Comparison of ENCODE assay signal across 13 mouse cellular contexts in genomic region chr7:117106691-117107191, GRCm38 (mm10).
DNase-seq lines count a peak whose midpoint lies in the region; ATAC-seq lines count a peak whose summit lies in the region.
"Had no signal": no experiment of that assay in that cellular context is flagged by ENCODE, and none has a peak within 500 bp of the region (broad histone marks: within the 10 kb centered on the region; RNA-seq: fewer than 3 reads in every experiment).

No protein-coding gene starts in this region.

- DNase-seq in frontal cortex, postnatal 36 days (ENCODE audit: low spot score in 2 of 2) = peak; percentile 72 to 81
- DNase-seq in left cerebral cortex, adult 18-20 months (ENCODE audit: low spot score in 2 of 2) = peak; percentile 48 to 71
- peak; percentile 80 for DNase-seq in right cerebral cortex, postnatal 25 days
- no peak for DNase-seq in embryo, embryonic 9.5 days (ENCODE audit: extremely low spot score)
- no peak for DNase-seq in cerebellum, postnatal 25 days
- no peak for DNase-seq in adrenal gland, postnatal 4 days (ENCODE audit: low spot score in 2 of 2)
- DNase-seq: cerebellum, postnatal 10 days; gastrocnemius, adult 2 months; heart, postnatal 36 days; kidney, postnatal 25 days had no signal

- H3K4me2 ChIP-seq in embryonic facial prominence, embryonic 15.5 days (replicated peaks) = no peak overlapping the region
- H3K4me2 ChIP-seq: midbrain, embryonic 12.5 days had no signal

- H3K9me3 ChIP-seq in embryonic facial prominence, embryonic 15.5 days (replicated peaks) = no peaks in the 10 kb centered on the region
- H3K9me3 ChIP-seq: midbrain, embryonic 12.5 days had no signal

- no peak overlapping the region for H3K9ac ChIP-seq in embryonic facial prominence, embryonic 15.5 days
- H3K9ac ChIP-seq: midbrain, embryonic 12.5 days had no signal

- ATAC-seq in embryonic facial prominence, embryonic 15.5 days (ENCODE audit: insufficient number of reproducible peaks, low FRiP score, low TSS enrichment, low read depth) = 0 out of 2 replicates have a peak, but pooled peaks have one; percentile 15
- ATAC-seq: Patski had no signal

- no peaks in the 10 kb centered on the region for H3K4me1 ChIP-seq in embryonic facial prominence, embryonic 15.5 days
- H3K4me1 ChIP-seq: midbrain, embryonic 12.5 days had no signal

- no peaks in the 10 kb centered on the region for H3K36me3 ChIP-seq in embryonic facial prominence, embryonic 15.5 days
- H3K36me3 ChIP-seq: midbrain, embryonic 12.5 days had no signal

- 68% methylated on average over 7 of the region's 7 CpGs for WGBS in embryonic facial prominence, embryonic 15.5 days

- H3K27me3 ChIP-seq in embryonic facial prominence, embryonic 15.5 days = no peaks in the 10 kb centered on the region
- H3K27me3 ChIP-seq: midbrain, embryonic 12.5 days; Patski had no signal

- no peak overlapping the region; the same call in 1 of the 2 replicates for H3K27ac ChIP-seq in embryonic facial prominence, embryonic 15.5 days (replicated peaks)
- H3K27ac ChIP-seq: gastrocnemius, adult 2 months; midbrain, embryonic 12.5 days had no signal

- H3K4me3 ChIP-seq in embryonic facial prominence, embryonic 15.5 days (replicated peaks) = no peak overlapping the region
- H3K4me3 ChIP-seq: gastrocnemius, adult 2 months; midbrain, embryonic 12.5 days had no signal

Comparison
In these comparisons a context has a peak if more than half of its experiments do, and no peak if none do; other contexts are left out.
1. DNase-seq: peak in frontal cortex, postnatal 36 days (2 of 2), left cerebral cortex, adult 18-20 months (2 of 2) and right cerebral cortex, postnatal 25 days (single experiment); none in embryo, embryonic 9.5 days (single experiment), cerebellum, postnatal 25 days (0 of 2) and adrenal gland, postnatal 4 days (0 of 2).